9 mouse cellular contexts compared by ENCODE assay signal in genomic region chr14:24650195-24650901, GRCm38 (mm10).
DNase-seq lines count a peak whose midpoint lies in the region; ATAC-seq and TF ChIP-seq lines count a peak whose summit lies in the region.
"Had no signal": no experiment of that assay in that cellular context is flagged by ENCODE, and none has a peak within 500 bp of the region (broad histone marks: within the 10 kb centered on the region; RNA-seq: fewer than 3 reads in every experiment).

No protein-coding gene starts in this region.

- no peaks in the 10 kb centered on the region for H3K36me3 ChIP-seq in hindbrain, embryonic 10.5 days
- no peaks in the 10 kb centered on the region for H3K36me3 ChIP-seq in midbrain, embryonic 16.5 days (ENCODE audit: control insufficient read depth, insufficient read depth, low read length)
- no peaks in the 10 kb centered on the region for H3K36me3 ChIP-seq in thymus, adult 2 months (ENCODE audit: control insufficient read depth, insufficient read depth, low read length)
- H3K36me3 ChIP-seq in liver, embryonic 11.5 days (ENCODE audit: control insufficient read depth, insufficient read depth, low read length), result no peaks in the 10 kb centered on the region

- no peaks in the 10 kb centered on the region for H3K27me3 ChIP-seq in hindbrain, embryonic 10.5 days (ENCODE audit: insufficient read depth, poor library complexity, severe bottlenecking)
- H3K27me3 ChIP-seq in midbrain, embryonic 16.5 days (ENCODE audit: control insufficient read depth, insufficient read depth, low read depth, low read length), result no peaks in the 10 kb centered on the region
- no peaks in the 10 kb centered on the region for H3K27me3 ChIP-seq in thymus, adult 2 months (ENCODE audit: control insufficient read depth, insufficient read depth, low read length)
- no peaks in the 10 kb centered on the region for H3K27me3 ChIP-seq in liver, embryonic 11.5 days (replicated peaks; ENCODE audit: control insufficient read depth, insufficient read depth, low read length)

- H3K4me1 ChIP-seq in hindbrain, embryonic 10.5 days (replicated peaks), result peaks cover 21% of the 10 kb centered on the region
- H3K4me1 ChIP-seq in midbrain, embryonic 16.5 days (ENCODE audit: control insufficient read depth, insufficient read depth, low read length), result peaks cover 18% of the 10 kb centered on the region
- H3K4me1 ChIP-seq in thymus, adult 2 months (replicated peaks; ENCODE audit: control insufficient read depth, insufficient read depth, low read length), result no peaks in the 10 kb centered on the region
- H3K4me1 ChIP-seq in liver, embryonic 11.5 days (replicated peaks; ENCODE audit: control insufficient read depth, insufficient read depth, low read length), result 0 out of 2 replicates have a peak, but pooled peaks cover 2% of the 10 kb centered on the region

- WGBS in hindbrain, embryonic 10.5 days, result 83% methylated on average over 7 of the region's 7 CpGs
- 50% methylated on average over 7 of the region's 7 CpGs for WGBS in midbrain, embryonic 16.5 days
- WGBS in thymus, adult 2 months, result 91% methylated on average over 7 of the region's 7 CpGs
- 63% methylated on average over 7 of the region's 7 CpGs for WGBS in liver, embryonic 11.5 days

- 0 out of 2 replicates have a peak overlapping the region, but pooled peaks have one; percentile 27 for H3K9ac ChIP-seq in midbrain, embryonic 16.5 days (ENCODE audit: low read depth, low read length)
- no peak overlapping the region for H3K9ac ChIP-seq in liver, embryonic 11.5 days (ENCODE audit: low read depth, low read length)

- H3K9me3 ChIP-seq in hindbrain, embryonic 10.5 days, result no peaks in the 10 kb centered on the region
- H3K9me3 ChIP-seq in midbrain, embryonic 16.5 days (replicated peaks; ENCODE audit: control insufficient read depth, low read length, poor library complexity, severe bottlenecking), result no peaks in the 10 kb centered on the region
- no peaks in the 10 kb centered on the region for H3K9me3 ChIP-seq in liver, embryonic 11.5 days (ENCODE audit: control insufficient read depth, low read length)

- no peak for TF ChIP-seq CTCF in thymus, adult 2 months (IDR thresholded peaks at IDR 0.05; ENCODE audit: borderline replicate concordance, control insufficient read depth, extremely low read depth, insufficient read depth, low read length, poor library complexity)

- ATAC-seq in cerebellum, adult (ENCODE audit: insufficient number of reproducible peaks, low FRiP score, low TSS enrichment), result no peak
- peak; percentile 15; the same call in 1 of the 2 replicates for ATAC-seq in midbrain, embryonic 16.5 days
- no peak for ATAC-seq in liver, embryonic 11.5 days (replicated peaks; ENCODE audit: low FRiP score)

- H3K4me3 ChIP-seq in hindbrain, embryonic 10.5 days, result no peak overlapping the region
- no peak overlapping the region for H3K4me3 ChIP-seq in midbrain, embryonic 16.5 days (ENCODE audit: low read depth, low read length)
- no peak overlapping the region for H3K4me3 ChIP-seq in thymus, adult 2 months (ENCODE audit: control insufficient read depth, insufficient read depth, low read length)
- no peak overlapping the region for H3K4me3 ChIP-seq in liver, embryonic 11.5 days (ENCODE audit: low read depth, low read length)

- peak overlapping the region; percentile 70 for H3K27ac ChIP-seq in hindbrain, embryonic 10.5 days
- peak overlapping the region; percentile 56 for H3K27ac ChIP-seq in midbrain, embryonic 16.5 days (ENCODE audit: low read length)
- no peak overlapping the region for H3K27ac ChIP-seq in thymus, adult 2 months (ENCODE audit: control insufficient read depth, insufficient read depth, low read length)
- H3K27ac ChIP-seq in liver, embryonic 11.5 days (ENCODE audit: low read depth, low read length), result no peak overlapping the region
- H3K27ac ChIP-seq: macrophage had no signal

- peak; percentile 44 for DNase-seq in cerebellum, adult 11 months
- peak; percentile 63 for DNase-seq in cerebellum, adult 9-10 months
- no peak for DNase-seq in hindbrain, embryonic 10.5 days (ENCODE audit: low spot score)
- DNase-seq in thymus, adult 2 months, result no peak
- DNase-seq in lung, postnatal 4 days, result no peak
- no peak for DNase-seq in liver, embryonic 11.5 days (ENCODE audit: low spot score)

- no peak for TF ChIP-seq POLR2A in thymus, adult 2 months (IDR thresholded peaks at IDR 0.05; ENCODE audit: control insufficient read depth, extremely low read depth, insufficient read depth, low read length, poor library complexity)

- H3K4me2 ChIP-seq in midbrain, embryonic 16.5 days (ENCODE audit: low read length), result no peak overlapping the region
- H3K4me2 ChIP-seq in liver, embryonic 11.5 days, result no peak overlapping the region

Comparison
In these comparisons a context has a peak if more than half of its experiments do, and no peak if none do; other contexts are left out.
1. DNase-seq: peak in cerebellum, adult 11 months (single experiment) and cerebellum, adult 9-10 months (single experiment); none in hindbrain, embryonic 10.5 days (single experiment), thymus, adult 2 months (single experiment), lung, postnatal 4 days (0 of 2) and liver, embryonic 11.5 days (single experiment).
2. H3K27ac ChIP-seq: peak in hindbrain, embryonic 10.5 days (single experiment) and midbrain, embryonic 16.5 days (single experiment); none in thymus, adult 2 months (single experiment) and liver, embryonic 11.5 days (single experiment).